Mouse (Mus musculus): Measurements from ENCODE around the gene Cacna1a. TPM values are rescaled to one million over a fixed set of nuclear protein-coding genes. Genes with fewer than 3 reads are reported as not detected.

Cacna1a gene
- total and polyA plus RNA-seq, 3 experiments: 3.2 to 5.1 TPM; not detected in 1

DNA sequence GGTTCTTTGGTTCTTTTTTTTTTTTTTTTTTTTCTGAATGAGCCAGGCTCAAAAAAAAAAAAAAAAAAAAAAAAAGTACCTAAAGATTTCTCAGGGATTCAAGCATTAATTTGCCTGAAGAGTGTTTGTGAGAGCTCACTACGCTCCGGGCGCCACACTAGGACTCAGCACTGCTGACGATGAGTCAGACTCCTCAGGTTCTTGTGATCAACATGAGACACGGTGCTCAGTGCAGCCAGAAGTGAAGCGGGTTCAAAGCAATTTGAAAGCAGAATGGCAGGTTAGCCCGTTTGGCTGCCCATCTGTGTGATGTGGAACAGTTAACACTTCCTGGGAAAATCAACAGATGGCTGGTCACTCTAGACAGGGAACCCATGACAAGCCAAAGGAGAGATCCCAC, 139.8 kb downstream of the Cacna1a start:
- no peak for TF ChIP-seq RCOR1 (IDR thresholded peaks at IDR 0.05; ENCODE audit: low read depth, low read length)
- no peak for TF ChIP-seq POLR2AphosphoS5 (IDR thresholded peaks at IDR 0.05; ENCODE audit: borderline replicate concordance, low read depth, low read length)
- TF ChIP-seq MXI1 (IDR thresholded peaks at IDR 0.05; ENCODE audit: low read depth, low read length): no peak
- no peak for TF ChIP-seq CHD2 (IDR thresholded peaks at IDR 0.05; ENCODE audit: low read length)
- no peak for TF ChIP-seq USF1 (IDR thresholded peaks at IDR 0.05; ENCODE audit: low read depth, low read length)
- no peak for TF ChIP-seq TCF12 (IDR thresholded peaks at IDR 0.05; ENCODE audit: low read depth, low read length)
- no peak for TF ChIP-seq MAFK (IDR thresholded peaks at IDR 0.05; ENCODE audit: borderline replicate concordance, low read depth, low read length)
- TF ChIP-seq USF2 (IDR thresholded peaks at IDR 0.05; ENCODE audit: borderline replicate concordance in 1 of 2, insufficient read depth in 1 of 2, low read depth in 1 of 2, low read length in 2 of 2): no peak
- no peak for TF ChIP-seq NELFE (IDR thresholded peaks at IDR 0.05; ENCODE audit: low read depth, low read length)
- TF ChIP-seq ELF1 (IDR thresholded peaks at IDR 0.05; ENCODE audit: low read depth, low read length): no peak
- no peak for TF ChIP-seq MYB (IDR thresholded peaks at IDR 0.05; ENCODE audit: low read depth, low read length)
- no peak for TF ChIP-seq GABPA (IDR thresholded peaks at IDR 0.05; ENCODE audit: low read depth, low read length)
- TF ChIP-seq NRF1 (IDR thresholded peaks at IDR 0.05; ENCODE audit: insufficient read depth, low read depth, low read length, poor library complexity, severe bottlenecking): no peak
- no peaks in the 10 kb centered on the region for H3K79me2 ChIP-seq (ENCODE audit: control insufficient read depth, insufficient read depth, low read length, poor library complexity)
- no peaks in the 10 kb centered on the region for H3K4me1 ChIP-seq (ENCODE audit: control insufficient read depth in 1 of 2, insufficient read depth in 2 of 2, low read length in 2 of 2)
- peaks cover 0 to 10% of the 10 kb centered on the region in 2 experiments for H3K27me3 ChIP-seq (ENCODE audit: control insufficient read depth in 1 of 2, insufficient read depth in 2 of 2, low read length in 2 of 2)
- H3K27ac ChIP-seq (ENCODE audit: control insufficient read depth, low read depth, low read length): no peak overlapping the region
- H3K9me3 ChIP-seq (replicated peaks; ENCODE audit: insufficient read depth, low read length): no peaks in the 10 kb centered on the region
- no peak overlapping the region for H3K4me3 ChIP-seq (ENCODE audit: control insufficient read depth in 1 of 2, insufficient read depth in 1 of 2, low read depth in 2 of 2, low read length in 2 of 2)
- H3K36me3 ChIP-seq (ENCODE audit: control insufficient read depth in 1 of 2, insufficient read depth in 2 of 2, low read length in 2 of 2): no peaks in the 10 kb centered on the region
- no peak for DNase-seq (ENCODE audit: low read depth, low spot score)
- no peak overlapping the region for H3K9ac ChIP-seq (ENCODE audit: control insufficient read depth, low read depth, low read length, poor library complexity, severe bottlenecking)

GRCm38 (mm10) chr8:84529548-84529947, 141.3 kb downstream of the Cacna1a start:
- H3K27ac ChIP-seq (ENCODE audit: control insufficient read depth, low read depth, low read length): no peak overlapping the region

GRCm38 (mm10) chr8:84532725-84533124, 144.5 kb downstream of the Cacna1a start:
- no peak overlapping the region for H3K9ac ChIP-seq (ENCODE audit: control insufficient read depth, low read depth, low read length, poor library complexity, severe bottlenecking)
- H3K79me2 ChIP-seq (ENCODE audit: control insufficient read depth, insufficient read depth, low read length, poor library complexity): no peaks in the 10 kb centered on the region
- H3K27me3 ChIP-seq (ENCODE audit: control insufficient read depth in 1 of 2, insufficient read depth in 2 of 2, low read length in 2 of 2): peaks cover 0 to 5% of the 10 kb centered on the region in 2 experiments
- no peaks in the 10 kb centered on the region for H3K4me1 ChIP-seq (ENCODE audit: control insufficient read depth in 1 of 2, insufficient read depth in 2 of 2, low read length in 2 of 2)
- no peak overlapping the region for H3K27ac ChIP-seq (ENCODE audit: control insufficient read depth, low read depth, low read length)
- H3K4me3 ChIP-seq (ENCODE audit: control insufficient read depth in 1 of 2, insufficient read depth in 1 of 2, low read depth in 2 of 2, low read length in 2 of 2): no peak overlapping the region
- no peak for DNase-seq (ENCODE audit: low read depth, low spot score)
- no peak for TF ChIP-seq E2F4 (IDR thresholded peaks at IDR 0.05; ENCODE audit: borderline replicate concordance, low read depth, low read length)
- TF ChIP-seq NELFE (IDR thresholded peaks at IDR 0.05; ENCODE audit: low read depth, low read length): no peak
- no peak for TF ChIP-seq GATA1 (IDR thresholded peaks at IDR 0.05; ENCODE audit: low read depth, low read length)
- no peak for TF ChIP-seq ZNF384 (IDR thresholded peaks at IDR 0.05; ENCODE audit: low read depth, low read length)
- no peak for TF ChIP-seq ELF1 (IDR thresholded peaks at IDR 0.05; ENCODE audit: low read depth, low read length)
- no peaks in the 10 kb centered on the region for H3K36me3 ChIP-seq (ENCODE audit: control insufficient read depth in 1 of 2, insufficient read depth in 2 of 2, low read length in 2 of 2)
- H3K9me3 ChIP-seq (replicated peaks; ENCODE audit: insufficient read depth, low read length): no peaks in the 10 kb centered on the region

More at GRCm38 (mm10) chr8:84529548-84529947, 141.3 kb downstream of the Cacna1a start:
- Histone ChIP-seq H3K79me2 (ENCODE audit: control insufficient read depth, insufficient read depth, low read length, poor library complexity) (no peaks in the 10 kb centered on the region), H3K9ac (ENCODE audit: control insufficient read depth, low read depth, low read length, poor library complexity, severe bottlenecking) (no peak overlapping the region), H3K27me3 (ENCODE audit: control insufficient read depth in 1 of 2, insufficient read depth in 2 of 2, low read length in 2 of 2) (peaks cover 0 to 10% of the 10 kb centered on the region in 2 experiments), H3K9me3 (replicated peaks; ENCODE audit: insufficient read depth, low read length) (no peaks in the 10 kb centered on the region), H3K4me3 (ENCODE audit: control insufficient read depth in 1 of 2, insufficient read depth in 1 of 2, low read depth in 2 of 2, low read length in 2 of 2) (no peak overlapping the region), H3K36me3 (ENCODE audit: control insufficient read depth in 1 of 2, insufficient read depth in 2 of 2, low read length in 2 of 2) (no peaks in the 10 kb centered on the region), H3K4me1 (ENCODE audit: control insufficient read depth in 1 of 2, insufficient read depth in 2 of 2, low read length in 2 of 2) (no peaks in the 10 kb centered on the region)
- TF ChIP-seq NRF1 (IDR thresholded peaks at IDR 0.05; ENCODE audit: insufficient read depth, low read depth, low read length, poor library complexity, severe bottlenecking): no peak
- no peak for DNase-seq (ENCODE audit: low read depth, low spot score)

All from MEL (cell line).